Mouse (Mus musculus) Patski (cell line): ENCODE measurements around the gene Cnnm4. TPM values are rescaled to one million over a fixed set of nuclear protein-coding genes. Genes with fewer than 3 reads are reported as not detected.

Source experiments
- ATAC-seq: fragments of 100-300 bp; one replicate; pipeline ENCODE4 v1.8.0; 2021
- CTCF ChIA-PET: fragments of 350-600 bp; sonication (Branson Sonifier 250); formaldehyde crosslinking; loops from one replicate; lab custom pipeline; 2022; ENCODE audit warnings: inconsistent platforms; lab: Charles Lee
- POLR2A ChIA-PET: fragments of 350-600 bp; sonication (Branson Sonifier 250); formaldehyde crosslinking; loops from one replicate; lab custom pipeline; 2022; ENCODE audit warnings: antibody characterized with exemption, inconsistent platforms; lab: Charles Lee
- DNase-seq: peaks from one replicate; pipeline ENCODE4 v3.0.0-alpha.2; 2011; ENCODE audit warnings: low read depth, low spot score
- H3K27me3 ChIP-seq: fragments of 371-371 bp; one replicate; pipeline ENCODE4 v1.5.1; 2021
- CTCF ChIP-seq: fragments of 100-300 bp; IDR thresholded peaks from one replicate; pipeline ENCODE4 v1.5.1; 2021
- in situ Hi-C: fragments of 300-500 bp; cut with MboI; formaldehyde crosslinking; loops from 3 replicates; pipeline ENCODE4 v1.11.1; 2018; ENCODE audit warnings: low pct_unique_long_range_greater_than_20kb, mixed read lengths
- polyA plus RNA-seq: library from polyadenylated mRNA; unstranded; gene quantifications from one replicate; pipeline ENCODE4 v1.2.3, GENCODE M21; 2021

Cnnm4 gene
- polyA plus RNA-seq, 1 experiment from 2014 or later, result 5.7 TPM

- no peak for TF ChIP-seq CTCF
- DNase-seq, result no peak
- no peak for ATAC-seq
- ChIA-PET POLR2A (no interaction called here), CTCF (interaction anchor here (1.2 to 1.3 kb wide), 2 partner anchors 12 to 189 kb away, joined by 3 to 5 read pairs; no protein-coding TSS in a partner anchor)
- in situ Hi-C loops, result no loop called here
- no peaks in the 10 kb centered on the region for H3K27me3 ChIP-seq
These were observed 41.5 kb downstream of the Cnnm4 start for GRCm38 (mm10) chr1:36512966-36513280.

DNA sequence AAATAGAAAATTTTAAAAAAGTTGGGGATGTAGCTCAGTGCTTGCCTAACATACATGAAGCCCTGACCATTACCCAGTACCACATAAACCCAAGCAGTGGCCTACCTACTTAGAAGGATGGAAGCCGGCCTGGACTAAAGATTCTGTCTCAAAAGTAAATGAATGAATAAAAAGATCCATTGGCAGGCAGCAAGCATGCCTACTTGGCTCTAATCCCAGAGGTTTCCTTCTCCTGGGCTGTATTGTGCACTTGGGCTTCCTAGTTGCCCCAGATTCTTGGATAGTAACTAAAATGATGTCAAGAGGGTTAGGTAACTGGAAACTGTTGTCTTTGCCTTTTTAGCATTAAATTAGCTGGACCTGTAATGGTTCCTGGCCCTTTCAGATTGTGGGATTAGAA is 41.9 kb downstream of the Cnnm4 start:
- ChIA-PET CTCF (interaction anchor here (1.2 to 1.3 kb wide), 2 partner anchors 13 to 189 kb away, joined by 3 to 5 read pairs; no protein-coding TSS in a partner anchor), POLR2A (no interaction called here)
- in situ Hi-C loops, result no loop called here
- DNase-seq (no peak), ATAC-seq (no peak)
- TF ChIP-seq CTCF, result no peak
- no peaks in the 10 kb centered on the region for H3K27me3 ChIP-seq

DNA sequence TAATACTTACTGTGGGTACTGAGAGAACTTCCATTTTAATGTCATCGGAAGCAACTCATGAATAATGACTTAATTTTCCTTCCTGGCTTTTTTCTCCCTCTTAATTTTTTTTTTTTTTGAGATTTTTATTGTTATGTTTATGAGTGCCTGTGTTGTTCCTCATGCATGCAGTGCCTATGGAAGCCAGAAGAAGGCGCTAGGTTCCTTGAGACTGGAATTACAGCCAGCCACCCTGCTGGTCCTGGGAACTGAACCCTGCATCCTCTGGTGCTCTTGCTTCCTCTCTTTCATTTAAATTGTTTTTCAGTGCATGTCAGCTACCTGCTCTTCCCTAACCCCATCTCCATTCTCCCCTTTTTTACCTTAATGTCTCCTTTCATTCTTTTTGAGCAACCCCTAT is 42.3 kb downstream of the Cnnm4 start:
- POLR2A ChIA-PET, result no interaction called here
- no peak for DNase-seq
- ATAC-seq, result no peak
- no peak for TF ChIP-seq CTCF
- in situ Hi-C loops, result no loop called here
- CTCF ChIA-PET, result interaction anchor here (1.2 to 1.3 kb wide), 2 partner anchors 13 to 190 kb away, joined by 3 to 5 read pairs; no protein-coding TSS in a partner anchor
- H3K27me3 ChIP-seq, result no peaks in the 10 kb centered on the region

- ATAC-seq (no peak), DNase-seq (no peak)
- no peaks in the 10 kb centered on the region for H3K27me3 ChIP-seq
- in situ Hi-C loops, result no loop called here
- POLR2A ChIA-PET, result interaction anchor here (0.6 kb wide), 1 partner anchor 15 kb away, joined by 3 read pairs; no protein-coding TSS in a partner anchor
- TF ChIP-seq CTCF, result no peak
- CTCF ChIA-PET, result no interaction called here
These were observed 46.8 kb downstream of the Cnnm4 start for GRCm38 (mm10) chr1:36518259-36518658.

DNA sequence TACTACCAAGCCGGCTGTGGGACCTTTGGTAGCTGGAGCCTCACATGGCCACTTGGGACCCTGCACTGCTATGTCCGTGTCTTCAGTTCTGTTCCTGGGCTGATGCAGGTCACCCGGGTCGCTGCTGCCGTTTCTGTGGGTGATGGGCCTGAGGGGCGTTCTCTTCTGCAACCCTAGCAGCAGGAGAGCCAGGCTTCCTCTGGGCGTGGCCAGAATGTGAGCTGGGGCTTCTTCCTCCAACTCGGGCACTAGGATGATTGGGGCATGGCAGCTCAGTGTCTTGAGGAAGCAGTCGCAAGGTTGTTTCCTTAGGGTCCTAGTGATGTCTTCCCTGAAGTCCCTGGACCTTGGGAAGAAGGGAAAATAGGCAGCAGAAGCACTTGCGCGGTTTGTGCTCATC is 48.2 kb downstream of the Cnnm4 start:
- ChIA-PET POLR2A (no interaction called here), CTCF (no interaction called here)
- DNase-seq (no peak), ATAC-seq (no peak)
- in situ Hi-C loops, result no loop called here
- no peak for TF ChIP-seq CTCF
- H3K27me3 ChIP-seq, result no peaks in the 10 kb centered on the region

GRCm38 (mm10) chr1:36522210-36522609 is 50.8 kb downstream of the Cnnm4 start:
- CTCF ChIA-PET, result no interaction called here
- TF ChIP-seq CTCF, result no peak
- POLR2A ChIA-PET, result no interaction called here
- in situ Hi-C loops, result no loop called here
- DNase-seq (no peak), ATAC-seq (no peak)
- H3K27me3 ChIP-seq, result no peaks in the 10 kb centered on the region

- no peak for TF ChIP-seq CTCF
- POLR2A ChIA-PET, result no interaction called here
- no peaks in the 10 kb centered on the region for H3K27me3 ChIP-seq
- CTCF ChIA-PET, result interaction anchor here (1.1 to 1.4 kb wide), 2 partner anchors 21 to 24 kb away, joined by 3 to 5 read pairs; partner anchors contain the start of gene Ankrd39
- in situ Hi-C loops, result no loop called here
- DNase-seq, result no peak
- no peak for ATAC-seq
These were observed 52.1 kb downstream of the Cnnm4 start for GRCm38 (mm10) chr1:36523332-36524013.

GRCm38 (mm10) chr1:36524058-36524457 is 52.6 kb downstream of the Cnnm4 start:
- in situ Hi-C loops, result no loop called here
- no peaks in the 10 kb centered on the region for H3K27me3 ChIP-seq
- TF ChIP-seq CTCF, result no peak
- CTCF ChIA-PET, result interaction anchor here (1.1 to 1.4 kb wide), 2 partner anchors 20 to 23 kb away, joined by 3 to 5 read pairs; partner anchors contain the start of gene Ankrd39
- no peak for DNase-seq
- POLR2A ChIA-PET, result no interaction called here
- no peak for ATAC-seq

GRCm38 (mm10) chr1:36525774-36526173 is 54.4 kb downstream of the Cnnm4 start:
- POLR2A ChIA-PET, result no interaction called here
- in situ Hi-C loops, result no loop called here
- no peak for TF ChIP-seq CTCF

DNA sequence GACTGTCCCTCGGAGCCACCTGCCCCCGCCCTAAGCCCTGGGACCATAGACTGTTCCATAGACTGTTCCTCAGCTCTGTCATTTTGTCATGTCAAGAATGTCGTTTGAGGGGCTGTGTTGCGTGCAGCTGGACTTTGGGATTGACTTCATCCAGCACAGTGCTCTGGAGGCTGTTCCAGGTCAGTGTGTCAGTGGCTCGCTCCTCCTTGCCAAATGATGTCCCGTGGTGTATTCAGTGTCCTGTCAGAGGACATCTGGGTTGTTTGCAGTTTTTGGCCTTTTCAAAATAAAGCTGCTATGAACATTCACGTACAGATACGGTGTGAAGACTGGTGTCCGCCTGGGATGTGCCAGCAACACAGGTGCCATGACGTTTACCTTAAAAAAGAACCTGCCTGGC is 55.5 kb downstream of the Cnnm4 start:
- H3K27me3 ChIP-seq, result no peaks in the 10 kb centered on the region
- no peak for DNase-seq
- no peak for TF ChIP-seq CTCF
- in situ Hi-C loops, result no loop called here
- ATAC-seq, result no peak
- ChIA-PET POLR2A (no interaction called here), CTCF (no interaction called here)

More at GRCm38 (mm10) chr1:36525774-36526173, 54.4 kb downstream of the Cnnm4 start:
- DNase-seq, result no peak
- CTCF ChIA-PET, result no interaction called here
- H3K27me3 ChIP-seq, result no peaks in the 10 kb centered on the region
- no peak for ATAC-seq

- no peaks in the 10 kb centered on the region for H3K27me3 ChIP-seq
- no peak for ATAC-seq
- CTCF ChIA-PET, result no interaction called here
- POLR2A ChIA-PET, result no interaction called here
- DNase-seq, result no peak
- in situ Hi-C loops, result no loop called here
- no peak for TF ChIP-seq CTCF
These were observed 56.9 kb downstream of the Cnnm4 start for GRCm38 (mm10) chr1:36528351-36528750.
